Mouse (Mus musculus) cerebellum, adult 11 months (tissue): Measurements from ENCODE around the gene Dolk.

ENCODE experiments used
- DNase-seq: peaks from one replicate; pipeline ENCODE4 v3.0.0; 2022

Dolk gene

DNA sequence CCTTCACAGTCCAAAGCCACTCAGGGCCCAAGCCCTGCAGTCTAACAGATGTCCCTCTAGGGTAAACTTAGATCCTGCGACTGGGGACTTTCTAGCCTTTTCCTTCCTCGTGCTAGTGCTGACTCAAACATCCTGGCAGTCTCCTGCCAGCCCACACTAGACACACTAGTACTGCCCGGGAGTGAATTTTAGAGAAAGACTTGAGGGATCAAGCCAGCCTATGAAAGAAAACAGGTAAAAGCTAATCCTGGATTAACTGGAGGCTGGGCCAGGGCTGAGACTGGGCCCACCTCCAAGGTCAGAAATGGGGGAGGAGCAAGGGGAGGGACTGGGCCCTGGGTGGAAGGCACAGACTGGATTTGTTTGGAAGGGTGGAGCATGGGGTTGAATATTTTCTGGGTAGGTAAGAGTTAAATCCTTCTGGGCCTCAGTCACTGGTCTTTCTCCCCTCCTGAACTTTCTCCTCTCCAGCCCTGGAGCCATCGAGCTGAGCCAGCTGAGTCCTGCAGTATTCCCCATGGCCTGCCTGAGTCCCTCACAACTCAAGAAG lies 19.7 kb downstream of the Dolk start:
- DNase-seq, result no peak

DNA sequence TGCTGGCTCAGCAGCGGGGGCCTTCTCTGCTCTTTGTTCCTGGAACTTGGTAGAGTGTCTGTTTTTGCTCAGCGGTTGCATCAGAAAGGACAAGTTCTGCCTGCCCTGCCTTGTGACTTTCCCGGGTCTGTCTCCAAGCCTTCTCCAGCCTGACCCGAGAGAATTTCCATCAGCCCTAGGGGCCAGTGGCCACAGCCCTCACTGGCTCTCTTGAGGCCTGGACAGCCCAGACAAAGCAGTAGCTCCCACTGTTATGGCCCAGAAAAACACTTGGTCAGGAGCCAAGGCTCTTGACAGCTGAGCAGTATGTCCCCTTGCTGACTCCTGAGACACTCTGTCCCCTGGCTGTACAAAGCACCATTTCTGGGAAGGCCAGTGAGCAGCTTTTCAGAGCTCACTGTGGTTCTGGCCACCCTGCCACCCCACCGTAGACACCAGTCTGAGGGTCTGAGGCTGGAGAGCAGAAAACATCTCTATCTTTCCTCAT lies 20.3 kb downstream of the Dolk start, which contains the start of gene Phyhd1:
Phyhd1 (plus strand) TSS at position 437 of the 487 bp plus-strand sequence.
- DNase-seq, result peak; percentile 61

DNA sequence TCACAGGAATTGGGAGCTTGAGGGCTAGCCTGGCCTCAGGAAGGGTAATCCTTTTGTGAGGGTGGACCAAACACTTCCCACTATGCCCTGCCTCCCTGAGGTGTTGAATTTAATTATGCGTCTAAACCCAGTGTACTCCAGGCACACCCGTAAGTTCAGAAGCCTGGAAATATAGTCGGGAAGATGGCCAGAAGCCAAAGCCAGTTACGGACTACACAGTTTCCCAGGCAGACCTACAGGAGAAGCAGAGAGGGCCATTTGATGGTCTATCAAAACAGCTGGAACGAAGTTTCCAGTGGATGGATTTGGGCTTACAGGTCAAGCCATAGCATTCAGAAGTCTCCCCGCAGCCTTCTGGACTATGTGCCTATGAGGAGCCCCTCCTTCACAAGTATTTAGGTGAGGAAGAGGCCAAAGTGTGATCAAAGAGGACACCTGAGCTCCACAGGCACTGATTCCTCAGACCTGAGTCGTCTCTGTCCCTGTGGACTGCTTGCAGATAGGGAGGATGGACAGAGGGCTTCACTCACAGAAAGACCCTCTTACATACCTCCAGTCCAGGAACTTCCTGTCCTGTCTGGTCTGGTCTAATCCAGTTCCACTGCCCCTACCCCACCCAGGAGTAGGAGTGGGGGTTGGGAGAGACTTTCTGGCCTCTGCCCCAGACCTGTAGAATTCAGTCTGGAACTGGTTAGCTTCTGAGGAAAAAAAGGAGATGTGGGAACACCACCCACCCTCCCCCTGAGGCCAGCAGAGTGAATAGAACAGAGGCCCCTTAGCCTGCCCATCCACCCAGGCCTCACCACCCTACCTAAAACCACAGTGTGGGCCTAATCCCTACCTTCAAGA lies 21.2 kb downstream of the Dolk start:
- DNase-seq, result no peak

DNA sequence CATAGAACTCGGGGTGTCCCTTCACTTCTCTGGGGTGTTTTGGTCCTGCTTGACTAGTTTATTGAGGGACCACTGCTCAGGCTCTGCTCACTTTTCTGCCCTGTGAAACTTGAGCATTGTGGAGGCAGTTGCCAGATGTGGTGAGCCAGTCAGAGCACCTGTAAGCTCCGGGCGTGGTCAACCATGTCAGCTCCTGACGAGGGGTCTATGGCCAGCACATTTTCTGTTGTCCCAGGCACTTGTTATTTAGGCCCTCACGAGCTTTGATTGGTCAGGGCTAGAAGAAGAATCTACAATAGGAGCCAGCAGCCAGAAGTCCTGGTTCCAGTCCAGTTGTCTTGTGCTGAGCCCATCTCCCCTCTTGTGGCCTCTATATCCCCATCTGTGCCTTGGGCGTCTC lies 22.3 kb downstream of the Dolk start:
- no peak for DNase-seq

DNA sequence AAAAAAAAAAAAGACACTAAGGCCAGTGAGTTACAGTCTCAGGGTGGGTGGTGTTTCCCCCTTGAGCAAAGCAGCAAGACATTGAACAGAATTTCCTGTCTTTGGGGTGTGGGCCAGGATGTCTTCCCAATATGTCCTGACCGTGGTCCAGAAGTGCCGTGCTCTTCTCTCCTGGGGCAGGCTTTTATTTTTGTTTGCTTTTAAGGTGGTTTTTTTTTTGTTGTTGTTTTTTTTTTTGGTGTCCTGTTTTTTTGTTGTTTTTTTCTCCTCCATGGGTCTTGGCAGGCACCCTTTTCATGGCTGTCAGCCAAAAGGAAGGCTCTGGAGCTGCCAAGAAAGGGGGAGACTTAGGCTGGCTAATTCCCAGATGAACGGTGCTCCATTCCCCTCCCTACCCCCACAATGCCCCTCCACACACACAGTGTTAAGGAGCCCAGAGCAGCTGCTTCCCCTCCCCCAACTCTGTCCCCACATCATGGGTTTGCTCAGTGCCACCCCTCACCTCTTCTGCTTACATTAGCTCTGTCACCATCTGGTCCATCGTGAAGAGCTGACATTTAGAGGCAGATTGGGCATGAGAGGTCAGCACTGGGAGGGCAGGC lies 23.2 kb downstream of the Dolk start:
- DNase-seq, result peak; percentile 74

DNA sequence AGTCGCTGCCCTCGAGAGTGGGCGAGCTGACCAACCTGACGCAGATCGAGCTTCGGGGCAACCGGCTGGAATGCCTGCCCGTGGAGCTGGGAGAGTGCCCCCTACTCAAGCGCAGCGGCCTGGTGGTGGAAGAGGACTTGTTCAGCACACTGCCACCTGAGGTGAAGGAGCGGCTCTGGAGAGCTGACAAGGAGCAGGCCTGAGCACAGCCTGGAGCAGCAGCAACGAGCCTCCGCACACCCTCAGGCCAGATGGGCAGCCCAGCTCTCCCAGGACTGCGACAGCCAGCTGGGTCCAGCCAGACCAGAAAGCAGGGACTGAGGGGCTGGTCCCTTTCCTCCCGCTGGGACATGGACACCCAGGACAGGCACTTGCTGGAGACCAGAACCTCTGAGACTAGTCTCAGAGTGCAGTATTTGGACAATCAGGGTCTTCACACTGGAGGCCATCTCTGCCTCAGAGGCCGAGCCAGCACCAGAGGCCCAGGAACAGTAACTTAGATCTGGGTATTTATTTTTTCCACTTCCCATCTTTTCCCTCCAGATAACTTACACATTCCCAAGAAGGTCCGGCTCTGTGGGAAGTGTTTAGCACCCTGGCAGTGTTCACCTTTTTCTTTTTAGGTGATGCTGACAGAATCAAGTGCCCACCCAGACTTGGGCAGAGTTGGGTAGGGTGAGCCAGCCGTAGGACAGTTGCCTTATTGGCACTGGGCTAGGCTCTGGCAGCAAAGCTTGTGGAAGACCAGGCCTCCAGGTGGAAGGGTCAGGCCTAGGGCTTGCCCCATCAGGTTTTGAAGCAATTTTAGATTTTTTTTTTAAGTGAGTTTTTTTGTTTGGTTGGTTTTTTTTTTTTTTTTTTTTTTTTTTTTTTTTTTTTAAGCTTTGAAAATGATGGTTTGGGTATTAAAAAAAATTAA lies 24.0 kb downstream of the Dolk start:
- peak; percentile 16 for DNase-seq

DNA sequence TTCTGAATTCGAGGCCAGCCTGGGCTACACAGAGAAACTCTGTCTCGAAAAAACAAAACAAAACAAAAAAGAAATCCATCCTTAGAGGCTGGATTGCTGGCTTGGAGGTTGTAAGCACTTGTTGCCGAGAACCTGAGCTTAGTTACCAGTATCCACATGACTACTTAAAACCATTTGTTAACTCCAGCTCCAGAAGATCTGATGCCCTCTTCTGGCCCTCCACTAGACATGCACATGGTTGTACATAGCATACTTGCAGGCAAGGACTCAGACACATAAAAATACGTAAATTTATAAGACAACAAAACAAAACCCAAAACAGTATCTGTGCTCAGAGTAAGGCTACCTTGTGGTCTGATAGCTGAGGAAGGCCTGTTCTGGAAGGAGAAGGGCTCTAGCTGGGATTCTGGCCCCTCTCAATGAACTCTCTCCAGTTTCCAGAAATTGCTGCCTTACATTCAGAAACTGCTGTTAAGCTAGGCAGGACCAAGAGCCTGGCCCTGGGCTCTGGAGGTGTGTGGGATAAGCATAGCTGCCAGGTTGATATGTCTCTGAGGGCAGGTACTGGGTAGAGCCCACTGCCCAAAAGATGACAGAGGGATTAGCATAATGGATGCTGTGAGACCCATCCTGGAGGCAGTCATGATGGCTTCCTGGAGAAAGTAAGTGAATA lies 24.9 kb downstream of the Dolk start:
- DNase-seq, result no peak

DNA sequence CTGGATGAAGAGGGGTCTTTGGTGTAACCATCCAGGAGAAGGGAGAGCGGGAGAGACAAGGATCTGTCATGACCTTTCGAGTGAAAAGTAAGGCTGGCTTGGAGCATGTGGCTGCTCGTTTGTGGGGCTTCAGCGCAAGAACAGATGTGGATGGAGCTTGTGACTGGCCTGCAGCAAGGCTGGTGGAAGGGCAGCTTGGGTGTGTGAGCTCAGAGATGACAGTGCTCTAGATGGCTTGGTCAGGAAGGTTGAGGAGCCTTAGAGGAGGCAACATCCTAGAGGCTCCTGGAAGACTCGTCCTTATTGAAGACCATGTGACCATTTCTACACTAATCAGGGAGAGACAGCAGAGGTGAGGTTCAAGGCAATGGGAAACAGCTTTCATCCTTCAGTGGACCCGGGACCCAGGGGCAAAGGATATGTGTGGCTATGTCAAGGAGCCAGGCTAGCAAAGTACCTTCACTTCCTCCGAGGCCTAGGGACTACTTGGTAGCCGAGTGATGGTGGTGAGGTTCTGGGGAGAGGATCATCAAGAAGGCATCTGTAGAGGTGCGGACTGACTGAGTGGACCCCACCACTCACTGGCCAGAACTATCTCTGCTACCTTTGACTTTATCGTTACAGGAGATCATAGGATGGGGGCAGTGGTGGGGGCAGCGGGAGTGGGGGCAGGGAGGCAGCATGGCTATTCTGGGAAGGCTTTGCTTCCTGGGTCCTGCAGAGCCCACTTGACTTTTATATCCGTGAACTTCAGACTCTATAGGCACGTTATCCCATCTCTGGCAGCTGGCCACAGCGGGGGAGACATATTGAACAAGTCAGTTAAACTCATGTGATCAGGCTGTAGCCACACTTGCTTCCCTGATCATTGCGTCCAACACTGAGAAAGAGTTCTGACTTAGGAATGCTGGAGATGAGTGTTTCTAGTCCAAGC lies 26.7 kb downstream of the Dolk start:
- no peak for DNase-seq

DNA sequence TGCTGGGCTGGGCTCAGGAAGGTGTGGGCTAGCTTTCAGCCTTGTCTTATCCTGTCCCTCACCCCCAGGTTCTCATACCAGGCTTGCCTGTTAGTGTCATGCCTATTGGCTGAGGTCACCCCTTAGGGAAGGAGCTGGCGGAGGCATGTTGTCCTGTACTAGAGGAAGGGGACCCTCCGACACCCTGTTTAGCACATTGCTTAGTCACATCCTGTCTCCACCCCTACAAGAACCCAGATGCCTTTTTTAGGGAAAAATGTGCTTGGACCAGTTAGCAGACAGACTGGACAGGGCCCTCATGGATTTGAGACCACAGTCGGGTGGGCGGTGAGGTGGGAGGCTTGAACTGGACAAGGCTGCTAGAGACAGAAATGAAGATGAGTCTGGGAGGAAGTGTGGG lies 27.5 kb downstream of the Dolk start:
- DNase-seq, result no peak

DNA sequence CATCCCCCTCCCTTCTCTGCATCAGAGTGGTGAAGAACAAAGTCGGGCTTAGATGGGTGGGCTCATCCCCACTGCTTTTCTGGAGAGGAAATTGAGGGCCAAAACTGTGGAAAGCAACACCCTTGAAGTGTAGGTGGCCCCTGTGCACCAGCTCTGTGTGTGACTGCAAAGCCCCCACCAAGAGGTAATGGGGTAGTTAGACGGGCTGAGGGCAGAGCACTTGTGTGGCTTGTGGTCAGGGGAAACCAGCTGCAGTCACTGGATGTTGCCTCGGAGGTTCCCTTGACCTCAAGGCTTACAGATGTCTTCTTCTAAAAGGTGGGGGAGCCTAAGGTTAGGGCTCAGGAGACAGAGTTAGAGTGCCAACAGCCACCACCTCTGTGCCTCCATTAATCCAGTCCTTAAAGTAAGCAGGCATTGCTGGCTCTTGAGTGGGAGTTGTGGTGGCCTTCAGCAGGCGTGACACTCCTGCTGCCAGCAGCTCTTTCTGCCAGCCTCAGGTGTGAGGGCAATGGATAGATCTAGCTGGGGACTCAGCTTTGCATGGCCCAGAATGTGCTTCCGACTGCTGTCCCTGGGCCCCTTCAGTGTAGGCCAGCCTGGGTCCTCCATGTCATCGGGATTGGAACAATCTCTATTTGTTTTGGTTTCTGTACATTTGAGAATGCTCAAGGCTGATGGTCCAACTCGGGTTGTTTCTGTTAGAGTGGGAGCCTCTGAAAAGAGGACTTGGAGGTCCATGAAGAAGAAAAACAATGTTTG lies 28.3 kb downstream of the Dolk start:
- DNase-seq, result no peak

DNA sequence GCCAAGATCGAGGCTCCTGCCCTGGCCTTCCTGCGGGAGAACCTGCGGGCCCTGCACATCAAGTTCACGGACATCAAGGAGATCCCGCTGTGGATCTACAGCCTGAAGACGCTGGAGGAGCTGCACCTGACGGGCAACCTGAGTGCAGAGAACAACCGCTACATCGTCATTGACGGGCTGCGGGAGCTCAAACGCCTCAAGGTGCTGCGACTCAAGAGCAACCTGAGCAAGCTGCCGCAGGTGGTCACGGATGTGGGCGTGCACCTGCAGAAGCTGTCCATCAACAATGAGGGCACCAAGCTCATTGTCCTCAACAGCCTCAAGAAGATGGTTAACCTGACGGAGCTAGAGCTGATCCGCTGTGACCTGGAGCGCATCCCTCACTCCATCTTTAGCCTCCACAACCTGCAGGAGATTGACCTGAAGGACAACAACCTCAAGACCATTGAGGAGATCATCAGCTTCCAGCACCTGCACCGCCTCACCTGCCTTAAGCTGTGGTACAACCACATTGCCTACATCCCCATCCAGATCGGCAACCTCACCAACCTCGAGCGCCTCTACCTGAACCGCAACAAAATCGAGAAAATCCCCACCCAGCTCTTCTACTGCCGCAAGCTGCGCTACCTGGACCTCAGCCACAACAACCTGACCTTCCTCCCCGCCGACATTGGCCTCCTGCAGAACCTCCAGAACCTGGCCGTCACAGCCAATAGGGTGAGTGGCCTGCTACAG lies 29.4 kb downstream of the Dolk start:
- no peak for DNase-seq

DNA sequence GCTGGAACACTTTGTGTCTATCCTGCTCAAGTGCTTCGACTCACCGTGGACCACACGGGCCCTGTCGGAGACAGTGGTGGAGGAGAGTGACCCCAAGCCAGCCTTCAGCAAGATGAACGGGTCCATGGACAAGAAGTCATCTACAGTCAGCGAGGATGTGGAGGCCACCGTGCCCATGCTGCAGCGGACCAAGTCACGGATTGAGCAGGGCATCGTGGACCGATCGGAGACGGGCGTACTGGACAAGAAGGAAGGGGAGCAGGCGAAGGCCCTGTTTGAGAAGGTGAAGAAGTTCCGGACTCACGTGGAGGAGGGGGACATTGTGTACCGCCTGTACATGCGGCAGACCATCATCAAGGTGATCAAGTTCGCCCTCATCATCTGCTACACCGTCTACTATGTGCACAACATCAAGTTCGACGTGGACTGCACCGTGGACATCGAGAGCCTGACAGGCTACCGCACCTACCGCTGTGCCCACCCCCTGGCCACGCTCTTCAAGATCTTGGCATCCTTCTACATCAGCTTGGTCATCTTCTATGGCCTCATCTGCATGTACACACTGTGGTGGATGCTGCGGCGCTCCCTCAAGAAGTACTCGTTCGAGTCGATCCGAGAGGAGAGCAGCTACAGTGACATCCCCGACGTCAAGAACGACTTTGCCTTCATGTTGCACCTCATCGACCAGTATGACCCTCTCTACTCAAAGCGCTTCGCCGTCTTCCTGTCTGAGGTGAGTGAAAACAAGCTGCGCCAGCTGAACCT lies 30.3 kb downstream of the Dolk start:
- DNase-seq, result no peak

DNA sequence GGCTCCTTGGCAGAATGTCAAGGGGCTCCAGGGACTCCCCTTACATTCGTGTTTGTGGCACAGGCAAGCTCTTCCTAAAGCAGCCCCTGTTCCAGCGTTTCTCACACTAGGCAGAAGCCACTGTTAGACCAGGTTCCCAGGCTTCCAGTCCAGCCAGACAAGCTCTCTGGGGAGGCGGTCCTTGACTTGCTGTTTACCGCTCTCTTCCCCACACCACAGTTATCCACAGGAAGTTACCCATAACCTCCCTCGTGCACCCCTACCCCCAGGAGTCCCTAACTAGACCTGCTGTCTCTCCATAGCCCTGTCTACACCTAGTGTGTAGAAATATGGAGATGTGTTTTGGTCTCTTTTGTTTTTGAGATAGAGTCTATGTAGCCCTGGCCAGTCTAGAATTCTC lies 32.3 kb downstream of the Dolk start:
- DNase-seq, result no peak

DNA sequence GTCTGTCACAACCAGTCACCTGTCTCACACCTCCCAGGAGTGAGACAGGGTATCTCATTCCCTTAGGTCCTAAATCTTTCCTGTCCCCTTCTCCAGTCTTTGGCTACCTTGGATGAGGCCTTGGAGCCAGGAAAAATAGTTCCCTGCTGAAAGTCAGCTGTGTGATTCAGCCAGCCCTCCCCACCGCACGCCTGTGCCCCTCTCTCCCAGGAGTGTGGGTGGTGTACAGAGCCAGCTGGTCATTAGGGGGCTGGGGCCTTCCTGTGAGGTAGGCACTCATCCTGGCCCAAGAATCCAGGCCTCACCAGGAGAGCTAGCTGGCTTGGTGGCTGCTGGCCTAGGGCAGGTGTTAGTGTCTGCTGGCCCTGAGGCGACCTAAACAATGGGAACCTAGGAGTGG lies 33.6 kb downstream of the Dolk start:
- DNase-seq, result no peak

DNA sequence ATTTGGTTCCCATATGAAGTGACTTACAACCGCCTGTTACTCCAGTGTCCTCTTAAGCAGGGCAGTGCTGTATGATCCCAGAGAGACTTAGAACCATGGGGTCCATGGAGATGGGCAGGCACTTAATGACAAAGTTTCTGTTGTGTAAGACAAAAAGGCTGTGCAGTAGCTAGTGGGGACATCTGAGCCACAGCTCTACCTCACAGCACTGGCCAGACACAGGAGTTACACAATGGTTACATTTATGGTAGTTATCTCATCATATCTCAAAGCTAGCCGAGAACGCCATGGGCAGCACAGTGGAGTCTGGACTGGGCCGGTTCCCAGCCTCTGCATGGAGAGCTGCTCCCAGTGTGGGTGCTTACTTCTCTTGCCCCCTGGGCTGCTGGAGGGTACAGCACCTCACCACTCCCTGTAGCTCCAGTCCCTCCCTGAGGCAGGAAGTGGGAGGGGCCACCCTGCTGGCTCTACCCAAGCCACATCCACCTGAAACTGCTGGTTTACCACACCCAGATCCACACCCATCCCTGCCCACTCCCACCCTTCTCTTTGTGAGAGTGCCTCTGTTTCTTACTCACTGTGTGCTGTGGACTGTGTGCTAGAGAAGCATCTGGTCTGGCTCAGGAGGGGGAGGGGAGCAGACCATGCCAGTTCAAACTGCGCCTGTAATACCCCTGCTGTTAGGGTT lies 34.6 kb downstream of the Dolk start:
- DNase-seq, result no peak

DNA sequence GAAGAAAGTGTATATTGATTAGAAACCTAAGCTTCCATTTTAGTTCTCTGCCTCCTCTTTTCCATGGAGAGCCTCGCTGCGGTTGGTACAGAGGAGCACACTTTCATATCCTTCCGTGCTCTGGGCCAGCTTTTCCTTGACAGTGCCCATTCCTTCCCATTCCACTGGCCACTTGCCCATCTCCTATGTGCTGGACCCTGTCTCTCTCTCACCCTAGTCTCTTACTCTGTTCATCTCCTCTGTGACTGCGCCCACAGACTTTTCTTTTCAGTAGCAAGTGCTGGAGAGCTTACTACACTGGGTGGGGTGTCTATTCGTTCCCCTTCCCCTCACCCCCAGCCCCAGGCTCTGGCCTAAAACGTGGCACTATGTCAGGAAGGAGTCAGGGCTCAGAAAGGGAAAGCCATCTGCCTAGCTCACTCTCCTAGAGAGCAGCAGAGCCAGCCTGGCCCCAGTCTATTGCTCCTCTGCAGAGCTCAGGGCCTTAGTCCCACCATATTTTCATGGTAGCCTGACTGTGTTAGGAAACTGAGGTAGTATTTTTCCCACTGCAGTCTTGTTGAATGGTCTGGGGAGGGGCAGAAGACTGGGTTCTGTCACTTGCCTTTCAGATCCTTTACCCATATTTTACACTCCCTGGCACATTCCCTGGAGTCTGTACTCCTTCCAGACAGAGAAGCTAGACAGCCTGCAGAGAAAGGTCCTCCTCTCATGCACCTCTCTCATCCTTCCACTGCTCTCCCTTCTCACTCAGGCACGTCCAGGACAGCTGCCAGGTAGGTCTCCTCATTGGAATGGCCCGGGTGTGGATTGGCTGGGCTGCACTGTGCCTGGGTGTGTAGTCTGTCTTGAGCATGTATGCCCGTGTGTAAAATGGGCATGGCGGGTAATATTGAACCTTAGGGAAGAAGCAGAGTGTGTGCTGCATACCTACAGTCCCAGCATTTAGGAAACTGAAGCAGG lies 35.7 kb downstream of the Dolk start:
- no peak for DNase-seq

DNA sequence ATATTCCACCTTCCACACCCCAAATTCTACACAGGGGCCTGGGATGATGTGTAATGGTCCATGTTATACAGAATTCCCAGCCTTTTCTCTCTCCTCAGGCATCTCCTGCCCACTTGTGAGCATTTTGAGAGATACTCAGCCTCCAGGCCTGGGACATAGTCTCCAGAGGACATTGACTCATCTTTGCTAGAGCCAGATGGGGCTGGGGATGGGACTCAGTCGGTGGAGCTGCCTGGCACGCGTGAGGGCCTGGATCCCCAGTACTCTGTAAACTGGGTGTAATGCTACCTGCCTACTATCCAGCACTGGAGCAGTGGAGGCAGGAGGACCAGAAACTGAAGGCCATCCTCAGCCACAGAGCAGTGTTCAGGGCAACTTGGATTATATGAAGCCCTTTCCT lies 37.0 kb downstream of the Dolk start:
- no peak for DNase-seq
